Mouse (Mus musculus) stomach, embryonic 14.5 days (tissue): ENCODE data around the gene Ocln. TPM values are rescaled to one million over a fixed set of nuclear protein-coding genes. Genes with fewer than 3 reads are reported as not detected.
"Not testable (repeated sequence)": the region's sequence is repeated elsewhere in the genome, so short reads cannot be mapped to it uniquely, and the experiment has no call there.

Experiments
- ATAC-seq: fragments of 200-750 bp; cut with Nextera tagmentation; 2 replicates; pipeline ENCODE4 v1.8.0; 2017; ENCODE audit warnings: low read depth, moderate TSS enrichment; ENCODE audit not compliant: insufficient number of reproducible peaks, insufficient read depth, low FRiP score
- H3K27ac ChIP-seq: fragments of 300-500 bp; sonication (generic); 2 replicates; pipeline ENCODE4 v1.5.1; 2014; ENCODE audit warnings: mild to moderate bottlenecking, low read length, moderate library complexity, mixed read lengths
- H3K27me3 ChIP-seq: fragments of 300-500 bp; sonication (generic); 2 replicates; pipeline ENCODE4 v1.6.1; 2014; ENCODE audit warnings: low read length, control low read depth, mixed read lengths; ENCODE audit not compliant: control insufficient read depth, insufficient read depth
- H3K36me3 ChIP-seq: fragments of 300-500 bp; sonication (generic); 2 replicates; pipeline ENCODE4 v1.6.1; 2014; ENCODE audit warnings: mild to moderate bottlenecking, control low read depth, low read length, moderate library complexity, mixed read lengths; ENCODE audit not compliant: control insufficient read depth, insufficient read depth
- H3K4me1 ChIP-seq: fragments of 300-500 bp; sonication (generic); 2 replicates; pipeline ENCODE4 v1.6.1; 2014; ENCODE audit warnings: low read length, control low read depth, mixed read lengths; ENCODE audit not compliant: control insufficient read depth, insufficient read depth
- H3K4me2 ChIP-seq: fragments of 300-500 bp; sonication (generic); replicated peaks from 2 replicates; pipeline ENCODE4 v1.6.1; 2014; ENCODE audit warnings: low read depth, low read length, control low read depth
- H3K4me3 ChIP-seq: fragments of 300-500 bp; sonication (generic); 2 replicates; pipeline ENCODE4 v1.5.1; 2014; ENCODE audit warnings: low read depth, low read length, control low read depth
- H3K9ac ChIP-seq: fragments of 300-500 bp; sonication (generic); replicated peaks from 2 replicates; pipeline ENCODE4 v1.6.1; 2014; ENCODE audit warnings: low read depth, mild to moderate bottlenecking, control low read depth, low read length, moderate library complexity, mixed read lengths
- H3K9me3 ChIP-seq: fragments of 300-500 bp; sonication (generic); 2 replicates; pipeline ENCODE4 v1.6.1; 2016; ENCODE audit warnings: low read depth, low read length, control low read depth; ENCODE audit not compliant: control insufficient read depth
- WGBS: fragments of 180-500 bp; shearing (Covaris S2); extraction: QIAGEN DNeasy Blood & Tissue Kit; methylation state at CpG from one replicate; pipeline ENCODE4 v1.1.7; 2014; 5-methylcytosine and 5-hydroxymethylcytosine counted together
- polyA plus RNA-seq: library from polyadenylated mRNA; unstranded; fragments of >200 nt; fragmentation: Nextera tagmentation; extraction: Ambion mirVana; gene quantifications from 2 replicates; pipeline ENCODE4 v1.2.1, GENCODE M21; 2014

The Ocln gene
- polyA plus RNA-seq, 1 experiment from 2014 or later, result 54.5 TPM

DNA sequence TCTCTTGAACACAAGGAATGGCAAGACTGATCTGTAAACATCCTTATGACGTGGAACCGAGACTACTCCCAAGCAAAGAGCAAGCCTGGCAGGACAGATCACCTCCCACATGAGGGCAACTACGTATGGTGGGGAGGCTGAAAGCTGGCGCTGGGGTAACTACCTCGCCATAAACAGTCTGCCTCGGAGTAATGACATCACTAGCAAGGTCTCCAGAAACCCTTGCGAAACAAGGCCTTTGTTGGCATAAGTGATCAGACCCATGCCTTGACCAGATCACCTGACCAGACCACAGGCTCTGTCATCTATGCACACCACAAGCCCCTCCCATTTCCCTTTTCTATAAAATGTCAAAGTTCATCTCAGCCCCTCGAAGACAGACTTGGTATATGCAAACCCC is 59.2 kb downstream of the Ocln start:
- peaks cover 9% of the 10 kb centered on the region; the same call in 1 of the 2 replicates for H3K36me3 ChIP-seq
- H3K9me3 ChIP-seq, result no peaks in the 10 kb centered on the region
- ATAC-seq, result no peak
- no peak overlapping the region for H3K4me2 ChIP-seq
- no peak overlapping the region for H3K9ac ChIP-seq
- no peak overlapping the region for H3K27ac ChIP-seq
- no peaks in the 10 kb centered on the region for H3K27me3 ChIP-seq
- no peaks in the 10 kb centered on the region for H3K4me1 ChIP-seq
- no peak overlapping the region for H3K4me3 ChIP-seq
- 66% methylated on average over 8 of the region's 8 CpGs for WGBS

DNA sequence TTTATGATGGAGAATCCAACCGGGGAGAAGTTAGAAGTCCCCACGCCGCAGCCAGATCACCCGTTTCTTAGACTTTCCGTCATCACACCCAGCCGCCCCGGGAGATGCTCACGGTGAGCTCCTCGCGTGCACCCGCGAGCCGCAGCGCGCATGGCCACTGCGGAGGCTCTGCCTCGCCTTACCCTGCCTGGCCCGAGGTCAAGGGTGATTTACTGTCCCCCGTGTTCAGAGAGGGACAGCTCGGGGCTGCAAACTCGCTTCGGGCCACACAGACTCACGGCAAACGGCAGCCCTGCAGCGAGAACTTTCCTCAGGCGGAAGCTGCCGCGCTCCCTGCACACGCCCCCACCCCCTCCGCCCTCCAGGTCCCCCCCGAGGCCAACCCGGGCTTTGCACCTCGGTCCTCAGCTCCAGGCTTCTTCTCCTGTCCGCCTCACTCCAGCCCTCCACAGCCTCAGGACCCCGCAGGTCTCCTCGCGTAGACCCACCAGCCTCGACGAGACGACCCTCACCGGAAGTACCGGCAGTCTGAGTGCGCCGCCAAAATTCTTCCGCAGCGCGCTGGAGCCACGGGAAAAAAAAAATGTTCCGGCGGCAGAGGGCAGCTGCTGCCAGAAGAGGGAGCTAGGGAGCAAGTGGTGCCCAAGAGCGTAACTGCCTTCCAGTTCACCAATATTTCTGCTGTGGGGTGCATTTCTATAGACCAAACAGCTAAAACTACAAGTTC is 60.3 kb downstream of the Ocln start, which contains the start of gene Gtf2h2:
Gene Gtf2h2 (minus strand): TSS at position 519 of the 727 bp plus-strand sequence.
- Histone ChIP-seq H3K36me3 (peaks cover 14% of the 10 kb centered on the region), H3K9me3 (no peaks in the 10 kb centered on the region), H3K27me3 (no peaks in the 10 kb centered on the region), H3K4me2 (peak within 1 kb of the TSS; percentile 52), H3K9ac (peak within 1 kb of the TSS; percentile 78), H3K4me3 (peak within 1 kb of the TSS; percentile 95), H3K27ac (peak within 1 kb of the TSS; percentile 71; the same call in 1 of the 2 replicates), H3K4me1 (no peaks in the 10 kb centered on the region)
- peak; percentile 84; the same call in 1 of the 2 replicates for ATAC-seq
- under 1% methylated on average over 51 of the region's 51 CpGs for WGBS

DNA sequence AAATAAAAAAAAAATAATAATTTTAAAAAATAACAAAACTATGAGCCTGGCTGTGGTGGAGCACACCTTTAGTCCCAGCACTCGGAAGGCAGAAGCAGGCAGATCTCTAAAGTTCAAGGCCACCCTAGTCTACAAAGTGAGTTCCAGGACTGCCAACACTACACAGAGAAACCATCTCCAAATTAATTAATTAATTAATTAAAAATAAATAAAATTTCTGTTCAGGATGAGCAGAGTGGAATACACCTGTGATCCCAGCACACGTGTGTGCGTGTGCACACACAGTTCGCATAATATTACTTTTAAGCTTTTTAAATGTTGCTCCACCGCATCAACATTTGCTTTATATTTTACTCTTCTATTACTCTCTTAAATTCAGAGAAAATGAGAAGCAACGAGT is 60.9 kb downstream of the Ocln start:
- peak overlapping the region; percentile 78 for H3K9ac ChIP-seq
- H3K27ac ChIP-seq, result no peak overlapping the region; the same call in 1 of the 2 replicates
- no peak for ATAC-seq
- 15% methylated on average over 6 of the region's 6 CpGs for WGBS
- peak overlapping the region; percentile 52 for H3K4me2 ChIP-seq
- no peaks in the 10 kb centered on the region for H3K9me3 ChIP-seq
- no peaks in the 10 kb centered on the region for H3K4me1 ChIP-seq
- H3K36me3 ChIP-seq, result peaks cover 18% of the 10 kb centered on the region
- peak overlapping the region; percentile 95 for H3K4me3 ChIP-seq
- no peaks in the 10 kb centered on the region for H3K27me3 ChIP-seq

GRCm38 (mm10) chr13:100490424-100490823 is 62.1 kb downstream of the Ocln start:
- Histone ChIP-seq H3K4me2 (no peak overlapping the region), H3K36me3 (peaks cover 21% of the 10 kb centered on the region), H3K4me1 (no peaks in the 10 kb centered on the region), H3K4me3 (no peak overlapping the region), H3K9ac (no peak overlapping the region), H3K27ac (no peak overlapping the region), H3K9me3 (no peaks in the 10 kb centered on the region), H3K27me3 (no peaks in the 10 kb centered on the region)
- no peak for ATAC-seq
- 89% methylated on average over 5 of the region's 5 CpGs for WGBS

DNA sequence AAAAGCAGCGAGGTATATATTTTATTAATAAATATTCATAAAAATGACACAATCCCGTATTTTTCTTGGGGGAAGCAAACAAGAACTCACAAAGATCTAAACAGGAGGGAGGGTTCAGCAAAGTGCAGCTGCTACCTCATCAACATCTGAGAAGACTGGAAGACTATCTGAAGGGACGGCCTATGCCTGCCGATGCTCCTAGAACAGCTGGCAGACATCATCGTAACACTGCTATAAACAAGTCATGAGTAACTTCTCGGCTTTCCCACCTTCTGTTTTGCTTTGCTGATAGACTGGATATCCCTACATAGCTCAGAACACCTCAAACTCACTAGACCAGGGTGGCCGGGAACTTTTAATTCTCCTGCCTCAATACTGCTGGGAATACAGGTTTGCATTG is 68.9 kb downstream of the Ocln start:
- Histone ChIP-seq H3K36me3 (peaks cover 34% of the 10 kb centered on the region), H3K4me2 (no peak overlapping the region), H3K27me3 (no peaks in the 10 kb centered on the region), H3K4me1 (no peaks in the 10 kb centered on the region), H3K9ac (no peak overlapping the region), H3K4me3 (no peak overlapping the region), H3K9me3 (no peaks in the 10 kb centered on the region), H3K27ac (no peak overlapping the region)
- 51% methylated on average over 7 of the region's 7 CpGs for WGBS
- no peak for ATAC-seq

DNA sequence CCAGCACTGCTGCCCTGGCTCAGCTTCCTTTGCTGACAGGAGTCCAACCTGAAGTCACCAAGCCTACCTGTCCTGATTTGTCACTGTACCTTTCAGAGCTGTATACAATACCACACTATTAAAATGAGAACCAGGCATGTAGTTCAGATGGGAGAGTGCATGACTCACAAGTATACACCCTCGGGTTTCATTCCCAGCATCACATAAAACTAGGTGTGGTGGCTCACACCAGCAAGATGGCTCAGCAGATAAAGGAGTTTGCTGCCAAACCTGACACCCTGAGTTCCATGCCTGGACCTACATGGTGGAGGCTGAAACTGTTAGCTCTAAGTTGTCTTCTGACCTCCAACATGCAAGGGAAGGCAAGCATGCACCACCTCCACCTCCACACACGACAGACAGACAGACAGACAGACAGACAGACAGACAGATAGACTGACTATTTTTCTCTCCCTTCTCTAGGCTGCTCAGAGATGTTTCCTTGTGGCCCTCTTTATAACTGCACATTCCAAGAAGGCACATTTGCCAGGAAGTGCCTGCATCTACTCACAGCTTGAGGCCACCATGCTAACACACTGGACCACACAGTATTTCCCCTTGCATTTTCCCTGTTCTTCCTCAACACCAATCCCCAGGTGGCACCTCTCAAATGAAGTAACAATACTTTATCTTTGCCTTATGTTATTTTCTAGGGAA is 88.8 kb downstream of the Ocln start:
- Histone ChIP-seq H3K4me2 (no peak overlapping the region), H3K9me3 (no peaks in the 10 kb centered on the region), H3K9ac (no peak overlapping the region), H3K27ac (no peak overlapping the region), H3K4me3 (no peak overlapping the region), H3K36me3 (peaks cover 19% of the 10 kb centered on the region), H3K27me3 (no peaks in the 10 kb centered on the region), H3K4me1 (no peaks in the 10 kb centered on the region)
- ATAC-seq, result no peak
- 85% methylated on average over 2 of the region's 2 CpGs for WGBS

DNA sequence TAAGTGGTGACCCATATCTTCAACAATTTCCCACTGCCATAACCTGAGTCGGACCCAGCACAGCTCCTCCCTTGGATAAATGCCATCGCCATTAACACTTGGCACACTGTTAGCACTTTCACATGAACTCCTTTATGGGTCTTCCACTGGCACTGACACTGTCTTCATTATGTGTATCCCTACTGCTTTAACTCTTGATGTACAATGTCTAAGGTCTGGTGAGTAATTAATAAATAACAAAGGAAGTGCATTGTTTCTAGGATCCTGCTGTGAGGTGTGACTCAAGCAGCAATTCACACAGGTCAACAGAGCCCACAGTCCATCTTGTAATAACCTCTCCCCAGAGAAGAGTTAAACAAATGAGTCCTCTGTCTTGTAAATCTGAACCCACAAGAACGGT is 91.2 kb downstream of the Ocln start:
- H3K27me3 ChIP-seq, result no peaks in the 10 kb centered on the region
- H3K9ac ChIP-seq, result no peak overlapping the region
- H3K4me3 ChIP-seq, result no peak overlapping the region
- 79% methylated on average over 3 of the region's 3 CpGs for WGBS
- peaks cover 8% of the 10 kb centered on the region for H3K36me3 ChIP-seq
- H3K27ac ChIP-seq, result no peak overlapping the region
- H3K9me3 ChIP-seq, result no peaks in the 10 kb centered on the region
- ATAC-seq, result no peak
- H3K4me2 ChIP-seq, result no peak overlapping the region
- H3K4me1 ChIP-seq, result no peaks in the 10 kb centered on the region

DNA sequence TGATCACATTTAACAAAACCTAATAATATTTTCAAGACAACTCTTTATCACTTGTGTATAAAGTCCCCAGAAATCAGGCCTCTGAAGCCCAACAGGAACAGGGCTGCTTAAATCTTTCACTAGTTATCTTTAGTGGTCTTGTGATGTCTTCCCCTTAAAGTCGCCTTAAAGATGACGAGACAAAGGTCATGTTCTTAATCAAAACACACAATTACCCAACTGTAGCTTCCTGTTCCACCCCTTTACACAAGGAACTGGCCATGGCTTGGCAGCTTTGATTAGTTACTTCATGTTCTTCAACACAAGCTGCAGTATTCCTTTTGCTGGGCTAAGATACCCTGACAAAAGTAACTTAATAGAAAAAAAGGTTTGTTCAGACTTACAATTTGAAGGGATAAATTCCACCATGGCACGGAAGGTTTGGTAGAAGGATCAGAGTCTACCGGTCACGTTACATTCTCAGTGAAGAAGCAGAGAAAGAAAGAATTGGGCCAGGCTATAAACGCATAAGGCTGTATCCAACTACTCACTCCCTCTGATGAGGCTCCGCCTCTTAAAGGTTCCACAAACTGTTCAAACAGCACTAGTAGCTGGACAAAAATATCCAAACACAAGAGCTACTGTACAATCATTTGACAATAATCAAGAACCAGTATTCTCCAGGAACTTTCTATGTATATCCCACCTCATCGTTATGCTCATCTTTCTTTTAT is 99.9 kb downstream of the Ocln start, which contains the start of gene Naip1:
Gene Naip1 (minus strand): TSS at position 455 of the 713 bp plus-strand sequence.
- H3K9me3 ChIP-seq, H3K4me2 ChIP-seq, H3K27me3 ChIP-seq, H3K4me3 ChIP-seq, H3K9ac ChIP-seq, H3K27ac ChIP-seq, H3K4me1 ChIP-seq, H3K36me3 ChIP-seq, ATAC-seq: not testable (repeated sequence)
- 78% methylated on average over 8 of the region's 8 CpGs for WGBS
